Mouse (Mus musculus) induced T-regulatory cell, adult 2 months (primary cell): Measurements from ENCODE around the gene Pip4p1.
A peak's percentile ranks its signal among the peaks of the same experiment; 100 is the strongest.
"Not testable (repeated sequence)": the region's sequence is repeated elsewhere in the genome, so short reads cannot be mapped to it uniquely, and the experiment has no call there.

Experiments
- DNase-seq: peaks from one replicate; pipeline ENCODE4 v3.0.0-alpha.2; 2012; ENCODE audit warnings: low read depth

Pip4p1 gene

GRCm38 (mm10) chr14:50938940-50939339 lies 8.3 kb upstream of the Pip4p1 start:
- DNase-seq: peak; percentile 42

- DNase-seq: no peak
Measured at GRCm38 (mm10) chr14:50938119-50938908, 7.7 kb upstream of the Pip4p1 start.

GRCm38 (mm10) chr14:50936649-50937048 lies 6.0 kb upstream of the Pip4p1 start:
- DNase-seq: no peak

GRCm38 (mm10) chr14:50931493-50932020 lies 901 bp upstream of the Pip4p1 start:
- peak; percentile 58 for DNase-seq

GRCm38 (mm10) chr14:50930377-50930753 lies 291 bp downstream of the Pip4p1 start:
- DNase-seq: peak; percentile 87

GRCm38 (mm10) chr14:50929951-50930350 lies 705 bp downstream of the Pip4p1 start:
- DNase-seq: no peak

- DNase-seq: no peak
Measured at GRCm38 (mm10) chr14:50927366-50927765, 3.3 kb downstream of the Pip4p1 start.

GRCm38 (mm10) chr14:50925111-50925920 lies 5.3 kb downstream of the Pip4p1 start:
- no peak for DNase-seq

- DNase-seq: peak; percentile 98
Measured at GRCm38 (mm10) chr14:50924281-50925064, 6.2 kb downstream of the Pip4p1 start, which contains the start of the genes Osgep and Apex1. Gene Osgep (minus strand): TSS chr14:50924893. Gene Apex1 (plus strand): TSS chr14:50924968.

GRCm38 (mm10) chr14:50923437-50923836 lies 7.2 kb downstream of the Pip4p1 start:
- DNase-seq: not testable (repeated sequence)

- DNase-seq: no peak
Measured at GRCm38 (mm10) chr14:50911356-50911755, 19.3 kb downstream of the Pip4p1 start.

GRCm38 (mm10) chr14:50908126-50908525 lies 22.5 kb downstream of the Pip4p1 start:
- no peak for DNase-seq

- not testable (repeated sequence) for DNase-seq
Measured at GRCm38 (mm10) chr14:50905327-50905726, 25.3 kb downstream of the Pip4p1 start.

- no peak for DNase-seq
Measured at GRCm38 (mm10) chr14:50904828-50905129, 25.9 kb downstream of the Pip4p1 start.

- peak; percentile 18 for DNase-seq
Measured at GRCm38 (mm10) chr14:50903973-50904827, 26.5 kb downstream of the Pip4p1 start.

GRCm38 (mm10) chr14:50897992-50898391 lies 32.7 kb downstream of the Pip4p1 start:
- DNase-seq: not testable (repeated sequence)

GRCm38 (mm10) chr14:50897374-50897765 lies 33.3 kb downstream of the Pip4p1 start, which contains the start of gene Klhl33:
Gene Klhl33 (minus strand): TSS chr14:50897507.
- no peak for DNase-seq

- DNase-seq: no peak
Measured at GRCm38 (mm10) chr14:50896747-50897373, 33.8 kb downstream of the Pip4p1 start.

- no peak for DNase-seq
Measured at GRCm38 (mm10) chr14:50895985-50896746, 34.5 kb downstream of the Pip4p1 start.

GRCm38 (mm10) chr14:50895407-50895806 lies 35.2 kb downstream of the Pip4p1 start:
- no peak for DNase-seq
